Mouse (Mus musculus) erythroblast, embryonic 14.5 days (primary cell): ENCODE results near the gene Gm9602.
"Not testable (repeated sequence)": the region's sequence is repeated elsewhere in the genome, so short reads cannot be mapped to it uniquely, and the experiment has no call there.

Experiments
- GATA1 ChIP-seq: IDR thresholded peaks from 2 replicates; pipeline ENCODE4 v1.6.1; 2012; ENCODE audit warnings: low read length, inconsistent platforms, mixed read lengths
- TAL1 ChIP-seq: IDR thresholded peaks from 3 replicates; pipeline ENCODE4 v1.6.1; 2012; ENCODE audit warnings: low read length, inconsistent platforms, mixed read lengths

GRCm38 (mm10) chr14:4806421-4806820 is 30.3 kb downstream of the Gm9602 start:
- TF ChIP-seq GATA1, TAL1: not testable (repeated sequence)
